13 mouse cellular contexts compared by ENCODE assay signal in genomic region chr2:106318695-106319266, GRCm38 (mm10).
DNase-seq lines count a peak whose midpoint lies in the region; ATAC-seq and TF ChIP-seq lines count a peak whose summit lies in the region.
"Had no signal": no experiment of that assay in that cellular context is flagged by ENCODE, and none has a peak within 500 bp of the region (broad histone marks: within the 10 kb centered on the region; RNA-seq: fewer than 3 reads in every experiment).

No protein-coding gene starts in this region.

- no peaks in the 10 kb centered on the region for H3K4me1 ChIP-seq in cortical plate, adult 2 months (ENCODE audit: control insufficient read depth, insufficient read depth, low read length)
- H3K4me1 ChIP-seq in hindbrain, embryonic 16.5 days (ENCODE audit: control insufficient read depth, insufficient read depth, low read depth, low read length): no peaks in the 10 kb centered on the region
- no peaks in the 10 kb centered on the region for H3K4me1 ChIP-seq in heart, embryonic 12.5 days (replicated peaks)
- H3K4me1 ChIP-seq: limb, embryonic 15.5 days had no signal

- H3K4me3 ChIP-seq in cortical plate, adult 2 months (ENCODE audit: insufficient read depth, low read length): no peak overlapping the region
- H3K4me3 ChIP-seq in hindbrain, embryonic 16.5 days (ENCODE audit: low read length): no peak overlapping the region
- H3K4me3 ChIP-seq in heart, embryonic 12.5 days: no peak overlapping the region
- H3K4me3 ChIP-seq: limb, embryonic 15.5 days had no signal

- peak; percentile 5; the same call in 1 of the 2 replicates for TF ChIP-seq CTCF in cortical plate, adult 2 months (IDR thresholded peaks at IDR 0.05; ENCODE audit: extremely low read depth, insufficient read depth, low read length)

- H3K9ac ChIP-seq in hindbrain, embryonic 16.5 days (ENCODE audit: low read depth, low read length): no peak overlapping the region
- no peak overlapping the region for H3K9ac ChIP-seq in heart, embryonic 12.5 days
- H3K9ac ChIP-seq: limb, embryonic 15.5 days had no signal

- H3K4me2 ChIP-seq in hindbrain, embryonic 16.5 days (ENCODE audit: low read length): no peak overlapping the region
- no peak overlapping the region for H3K4me2 ChIP-seq in heart, embryonic 12.5 days
- H3K4me2 ChIP-seq: limb, embryonic 15.5 days had no signal

- no peaks in the 10 kb centered on the region for H3K27me3 ChIP-seq in hindbrain, embryonic 16.5 days (replicated peaks; ENCODE audit: control insufficient read depth, insufficient read depth, low read length)
- no peaks in the 10 kb centered on the region for H3K27me3 ChIP-seq in heart, embryonic 12.5 days (replicated peaks)
- H3K27me3 ChIP-seq: limb, embryonic 15.5 days had no signal

- no peaks in the 10 kb centered on the region for H3K9me3 ChIP-seq in hindbrain, embryonic 16.5 days (ENCODE audit: control insufficient read depth, low read length)
- no peaks in the 10 kb centered on the region for H3K9me3 ChIP-seq in heart, embryonic 12.5 days (replicated peaks)
- H3K9me3 ChIP-seq: limb, embryonic 15.5 days had no signal

- ATAC-seq in hindbrain, embryonic 16.5 days: peak; percentile 78
- ATAC-seq in heart, embryonic 12.5 days (ENCODE audit: insufficient number of reproducible peaks, low FRiP score): no peak
- ATAC-seq: lung, postnatal 0 days had no signal

- TF ChIP-seq POLR2A in cortical plate, adult 2 months (IDR thresholded peaks at IDR 0.05; ENCODE audit: extremely low read depth, insufficient read depth, low read length): no peak

- 74% methylated on average over 3 of the region's 3 CpGs for WGBS in hindbrain, embryonic 16.5 days
- 77% methylated on average over 3 of the region's 3 CpGs for WGBS in heart, embryonic 12.5 days

- DNase-seq in layer of hippocampus, adult 11-12 months (ENCODE audit: low spot score): peak; percentile 3
- no peak for DNase-seq in layer of hippocampus, postnatal 36 days
- peak; percentile 21 for DNase-seq in Muller cell, postnatal 12 days (ENCODE audit: inconsistent ontology term)
- DNase-seq in spleen, postnatal 4 days (ENCODE audit: low spot score in 2 of 2): no peak
- DNase-seq in heart, postnatal 4 days: no peak
- DNase-seq: gastrocnemius, postnatal 25 days; kidney, postnatal 36 days; thymus, postnatal 14 days had no signal

- no peaks in the 10 kb centered on the region for H3K36me3 ChIP-seq in hindbrain, embryonic 16.5 days (ENCODE audit: control insufficient read depth, insufficient read depth, low read length)
- no peaks in the 10 kb centered on the region for H3K36me3 ChIP-seq in heart, embryonic 12.5 days
- H3K36me3 ChIP-seq: limb, embryonic 15.5 days had no signal

- H3K27ac ChIP-seq in cortical plate, adult 2 months (ENCODE audit: insufficient read depth, low read length): no peak overlapping the region
- H3K27ac ChIP-seq in hindbrain, embryonic 16.5 days (ENCODE audit: low read depth, low read length): no peak overlapping the region
- H3K27ac ChIP-seq in heart, embryonic 12.5 days (ENCODE audit: poor library complexity, severe bottlenecking): no peak overlapping the region
- H3K27ac ChIP-seq: limb, embryonic 15.5 days had no signal

Comparison
In these comparisons a context has a peak if more than half of its experiments do, and no peak if none do; other contexts are left out.
1. DNase-seq: peak in layer of hippocampus, adult 11-12 months (single experiment) and Muller cell, postnatal 12 days (single experiment); none in layer of hippocampus, postnatal 36 days (0 of 2), spleen, postnatal 4 days (0 of 2) and heart, postnatal 4 days (single experiment).